Mouse (Mus musculus): ENCODE results near the gene Hes5. TPM values are rescaled to one million over a fixed set of nuclear protein-coding genes. Genes with fewer than 3 reads are reported as not detected.

Hes5 gene
- total and polyA plus RNA-seq, 3 experiments, result not detected

DNA sequence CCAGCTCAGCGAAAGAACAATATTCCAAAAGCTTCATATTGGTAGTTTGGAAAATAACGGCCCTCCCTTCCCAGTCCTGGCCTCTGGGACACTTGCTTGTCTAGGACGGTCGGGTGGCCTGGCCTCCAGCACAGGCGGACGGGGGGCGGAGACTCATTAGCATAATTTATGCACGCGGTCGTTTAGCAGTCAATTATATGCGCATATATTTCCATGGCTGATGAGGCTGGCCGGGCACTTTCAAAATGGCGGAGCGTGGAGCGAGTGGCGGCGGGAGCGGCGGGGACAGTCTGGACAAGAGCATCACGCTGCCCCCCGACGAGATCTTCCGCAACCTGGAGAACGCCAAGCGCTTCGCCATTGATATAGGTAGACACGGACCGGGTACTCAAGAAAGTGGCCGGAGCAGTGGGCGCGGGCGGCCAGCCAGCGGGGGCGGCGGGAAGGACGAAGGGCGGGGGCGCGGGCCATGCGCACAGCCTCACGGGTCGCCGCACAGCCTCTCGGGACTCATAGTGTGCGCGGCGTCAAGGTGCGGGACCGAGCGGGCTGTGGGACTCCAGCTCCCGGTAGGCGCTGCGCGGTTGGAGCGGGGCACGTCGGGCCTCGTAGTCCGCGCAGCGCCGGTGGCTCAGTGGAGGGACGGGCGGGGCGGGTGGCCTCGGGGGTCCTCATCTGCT, 3.3 kb downstream of the Hes5 start, which contains the start of gene Pank4 (continued):
- no peak for TF ChIP-seq USF2 (IDR thresholded peaks at IDR 0.05; ENCODE audit: borderline replicate concordance in 1 of 2, insufficient read depth in 1 of 2, low read depth in 1 of 2, low read length in 2 of 2)
- TF ChIP-seq MAFK (IDR thresholded peaks at IDR 0.05; ENCODE audit: borderline replicate concordance, low read depth, low read length), result no peak
- no peak for TF ChIP-seq TAL1 (IDR thresholded peaks at IDR 0.05; ENCODE audit: low read length)
- TF ChIP-seq MAZ (IDR thresholded peaks at IDR 0.05; ENCODE audit: low read depth, low read length), result peak; percentile 35; the same call in 1 of the 2 replicates
- no peak for TF ChIP-seq BHLHE40 (IDR thresholded peaks at IDR 0.05; ENCODE audit: borderline replicate concordance, low read depth, low read length)
- no peak for TF ChIP-seq USF1 (IDR thresholded peaks at IDR 0.05; ENCODE audit: low read depth, low read length)
- TF ChIP-seq ZMIZ1 (IDR thresholded peaks at IDR 0.05; ENCODE audit: low read depth, low read length), result 0 out of 2 replicates have a peak, but pooled peaks have one; percentile 59
- no peak for TF ChIP-seq RCOR1 (IDR thresholded peaks at IDR 0.05; ENCODE audit: low read depth, low read length)
- no peak for TF ChIP-seq SMC3 (IDR thresholded peaks at IDR 0.05; ENCODE audit: low read depth, low read length)
- peak; percentile 91 for TF ChIP-seq HCFC1 (IDR thresholded peaks at IDR 0.05; ENCODE audit: low read depth, low read length)
- TF ChIP-seq ELF1 (IDR thresholded peaks at IDR 0.05; ENCODE audit: low read depth, low read length), result 0 out of 2 replicates have a peak, but pooled peaks have one; percentile 12
- TF ChIP-seq TBP (IDR thresholded peaks at IDR 0.05; ENCODE audit: low read depth, low read length), result peak; percentile 78

DNA sequence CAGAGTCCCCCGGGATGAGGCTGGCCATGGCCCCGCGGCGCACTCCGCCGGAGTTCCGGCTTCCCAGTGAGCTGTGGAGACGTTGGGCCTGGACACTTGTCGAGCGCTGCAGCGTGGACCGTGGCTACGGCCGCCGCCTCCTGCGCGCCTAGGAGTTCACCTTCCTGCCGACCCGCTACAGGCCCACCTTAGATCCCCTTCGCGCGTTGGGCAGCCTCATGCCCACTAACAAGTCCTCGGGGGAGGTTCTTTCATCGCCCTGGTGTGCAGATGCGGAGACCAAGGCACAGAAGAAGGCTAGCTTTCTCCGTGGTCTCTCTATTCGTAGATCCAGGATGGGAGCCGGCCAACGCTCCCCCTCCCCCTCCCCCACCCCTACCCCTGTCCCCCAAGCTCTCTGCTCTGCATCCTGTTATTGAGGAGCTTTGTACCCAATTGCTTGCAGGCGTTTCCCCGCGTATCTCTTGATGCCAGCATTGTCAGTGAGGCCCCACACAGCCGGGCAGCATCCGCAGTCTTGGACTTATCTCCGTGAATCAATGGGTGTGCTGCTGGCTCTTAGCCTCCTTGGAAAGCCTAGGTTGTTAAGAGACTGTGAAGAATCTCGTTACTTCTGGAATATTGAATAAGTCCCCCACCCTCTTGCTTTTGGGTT, 4.0 kb downstream of the Hes5 start:
- Histone ChIP-seq H3K27ac (ENCODE audit: control insufficient read depth, low read depth, low read length) (peak overlapping the region; percentile 97), H3K4me1 (ENCODE audit: control insufficient read depth in 1 of 2, insufficient read depth in 2 of 2, low read length in 2 of 2) (peaks cover 6 to 18% of the 10 kb centered on the region in 2 experiments; a peak in 3 of 4 replicates), H3K36me3 (ENCODE audit: control insufficient read depth in 1 of 2, insufficient read depth in 2 of 2, low read length in 2 of 2) (peaks cover 2 to 15% of the 10 kb centered on the region in 2 experiments), H3K9ac (ENCODE audit: control insufficient read depth, low read depth, low read length, poor library complexity, severe bottlenecking) (peak overlapping the region; percentile 85), H3K27me3 (ENCODE audit: control insufficient read depth in 1 of 2, insufficient read depth in 2 of 2, low read length in 2 of 2) (peaks cover 0 to 5% of the 10 kb centered on the region in 2 experiments; a peak in 1 of 4 replicates), H3K4me3 (ENCODE audit: control insufficient read depth in 1 of 2, insufficient read depth in 1 of 2, low read depth in 2 of 2, low read length in 2 of 2) (peak overlapping the region; percentile 65 to 92), H3K9me3 (replicated peaks; ENCODE audit: insufficient read depth, low read length) (no peaks in the 10 kb centered on the region), H3K79me2 (ENCODE audit: control insufficient read depth, insufficient read depth, low read length, poor library complexity) (peaks cover 36% of the 10 kb centered on the region)
- peak; percentile 79 for TF ChIP-seq TCF12 (IDR thresholded peaks at IDR 0.05; ENCODE audit: low read depth, low read length)
- TF ChIP-seq TAL1 (IDR thresholded peaks at IDR 0.05; ENCODE audit: low read length), result peak; percentile 50
- peak; percentile 71 for TF ChIP-seq GATA1 (IDR thresholded peaks at IDR 0.05; ENCODE audit: low read depth, low read length)
- peak; percentile 35; the same call in 1 of the 2 replicates for TF ChIP-seq HCFC1 (IDR thresholded peaks at IDR 0.05; ENCODE audit: low read depth, low read length)
- peak; percentile 62; the same call in 1 of the 2 replicates for TF ChIP-seq ETS1 (IDR thresholded peaks at IDR 0.05; ENCODE audit: low read depth, low read length)
- TF ChIP-seq JUND (IDR thresholded peaks at IDR 0.05; ENCODE audit: low read depth, low read length), result no peak
- peak; percentile 39; the same call in 1 of the 2 replicates for TF ChIP-seq MXI1 (IDR thresholded peaks at IDR 0.05; ENCODE audit: low read depth, low read length)
- TF ChIP-seq MYC (IDR thresholded peaks at IDR 0.05; ENCODE audit: low read depth, low read length), result no peak
- TF ChIP-seq EP300 (IDR thresholded peaks at IDR 0.05; ENCODE audit: low read depth in 1 of 2, low read length in 2 of 2), result peak in 1 of 2 experiments; percentile 82; a peak in 3 of 4 replicates
- no peak for TF ChIP-seq UBTF (IDR thresholded peaks at IDR 0.05; ENCODE audit: borderline replicate concordance, insufficient read depth, low read depth, low read length)
- TF ChIP-seq MAZ (IDR thresholded peaks at IDR 0.05; ENCODE audit: low read depth, low read length), result peak; percentile 48; the same call in 1 of the 2 replicates
- peak; percentile 25; the same call in 1 of the 2 replicates for TF ChIP-seq TBP (IDR thresholded peaks at IDR 0.05; ENCODE audit: low read depth, low read length)
- TF ChIP-seq CHD1 (IDR thresholded peaks at IDR 0.05; ENCODE audit: low read depth, low read length), result peak; percentile 40; the same call in 1 of the 2 replicates
- peak; percentile 35; the same call in 1 of the 2 replicates for TF ChIP-seq RCOR1 (IDR thresholded peaks at IDR 0.05; ENCODE audit: low read depth, low read length)
- no peak for TF ChIP-seq USF1 (IDR thresholded peaks at IDR 0.05; ENCODE audit: low read depth, low read length)
- peak; percentile 61; the same call in 1 of the 2 replicates for TF ChIP-seq SIN3A (IDR thresholded peaks at IDR 0.05; ENCODE audit: low read length)
- TF ChIP-seq POLR2A (IDR thresholded peaks at IDR 0.05; ENCODE audit: control insufficient read depth in 1 of 2, insufficient read depth in 1 of 2, low read depth in 1 of 2, low read length in 2 of 2, poor library complexity in 1 of 2), result no peak; a peak in 1 of 4 replicates
- 0 out of 2 replicates have a peak, but pooled peaks have one; percentile 4 for TF ChIP-seq ELF1 (IDR thresholded peaks at IDR 0.05; ENCODE audit: low read depth, low read length)
- DNase-seq (ENCODE audit: low read depth, low spot score), result peak; percentile 85

Measured in MEL (cell line).